Mouse (Mus musculus) forebrain, embryonic 10.5 days (tissue): ENCODE measurements around the gene Kcnip3. TPM values are rescaled to one million over a fixed set of nuclear protein-coding genes. Genes with fewer than 3 reads are reported as not detected.

Experiments used
- DNase-seq: peaks from one replicate; pipeline ENCODE4 v3.0.0-alpha.2; 2017; ENCODE audit warnings: low spot score; ENCODE audit errors: extremely low spot score
- H3K27ac ChIP-seq: fragments of 300-500 bp; sonication (generic); 2 replicates; pipeline ENCODE4 v1.5.1; 2016; ENCODE audit warnings: mild to moderate bottlenecking
- H3K27me3 ChIP-seq: fragments of 300-500 bp; sonication (generic); 2 replicates; pipeline ENCODE4 v1.6.1; 2016; ENCODE audit warnings: mild to moderate bottlenecking; ENCODE audit not compliant: poor library complexity, severe bottlenecking
- H3K36me3 ChIP-seq: fragments of 300-500 bp; sonication (generic); replicated peaks from 2 replicates; pipeline ENCODE4 v1.6.1; 2016; ENCODE audit warnings: mild to moderate bottlenecking, moderate library complexity
- H3K4me1 ChIP-seq: fragments of 300-500 bp; sonication (generic); 2 replicates; pipeline ENCODE4 v1.6.1; 2016
- H3K4me3 ChIP-seq: fragments of 300-500 bp; sonication (generic); 2 replicates; pipeline ENCODE4 v1.5.1; 2016; ENCODE audit warnings: mild to moderate bottlenecking, moderate library complexity
- H3K9me3 ChIP-seq: fragments of 300-500 bp; sonication (generic); 2 replicates; pipeline ENCODE4 v1.6.1; 2016; ENCODE audit warnings: mild to moderate bottlenecking, moderate library complexity
- WGBS: fragments of 180-500 bp; shearing (Covaris S2); methylation state at CpG from one replicate; pipeline ENCODE4 v1.1.7; 2016; 5-methylcytosine and 5-hydroxymethylcytosine counted together
- polyA plus RNA-seq: library from polyadenylated mRNA; unstranded; fragments of >200 nt; fragmentation: Nextera tagmentation; extraction: Ambion mirVana; gene quantifications from 2 replicates; pipeline ENCODE4 v1.2.1, GENCODE M21; 2016

Kcnip3 gene
- polyA plus RNA-seq, 1 experiment from 2014 or later: 2.1 TPM

- Histone ChIP-seq H3K36me3 (no peaks in the 10 kb centered on the region), H3K9me3 (no peaks in the 10 kb centered on the region), H3K4me1 (peaks cover 18% of the 10 kb centered on the region), H3K27ac (peak overlapping the region; percentile 12; the same call in 1 of the 2 replicates), H3K4me3 (no peak overlapping the region), H3K27me3 (no peaks in the 10 kb centered on the region)
- DNase-seq: no peak
- 61% methylated on average over 3 of the region's 3 CpGs for WGBS
Measured at GRCm38 (mm10) chr2:127513244-127513643, 8.7 kb downstream of the Kcnip3 start.

- WGBS: 53% methylated on average over 4 of the region's 4 CpGs
- no peaks in the 10 kb centered on the region for H3K9me3 ChIP-seq
- no peak overlapping the region for H3K4me3 ChIP-seq
- no peaks in the 10 kb centered on the region; the same call in 1 of the 2 replicates for H3K27me3 ChIP-seq
- H3K27ac ChIP-seq: peak overlapping the region; percentile 56; the same call in 1 of the 2 replicates
- H3K36me3 ChIP-seq: no peaks in the 10 kb centered on the region
- H3K4me1 ChIP-seq: peaks cover 23% of the 10 kb centered on the region
- DNase-seq: no peak
Measured at GRCm38 (mm10) chr2:127511426-127511825, 10.5 kb downstream of the Kcnip3 start.

- no peak overlapping the region for H3K27ac ChIP-seq
- WGBS: 63% methylated on average over 7 of the region's 7 CpGs
- H3K4me3 ChIP-seq: no peak overlapping the region
- H3K4me1 ChIP-seq: peaks cover 28% of the 10 kb centered on the region
- no peaks in the 10 kb centered on the region; the same call in 1 of the 2 replicates for H3K27me3 ChIP-seq
- no peak for DNase-seq
- H3K36me3 ChIP-seq: no peaks in the 10 kb centered on the region
- H3K9me3 ChIP-seq: no peaks in the 10 kb centered on the region
Measured at GRCm38 (mm10) chr2:127507967-127508660, 13.8 kb downstream of the Kcnip3 start.

- Histone ChIP-seq H3K4me3 (no peak overlapping the region), H3K27ac (no peak overlapping the region), H3K27me3 (no peaks in the 10 kb centered on the region; the same call in 1 of the 2 replicates), H3K4me1 (peaks cover 28% of the 10 kb centered on the region), H3K9me3 (no peaks in the 10 kb centered on the region), H3K36me3 (no peaks in the 10 kb centered on the region)
- peak; percentile 83 for DNase-seq
- 35% methylated on average over 7 of the region's 7 CpGs for WGBS
Measured at GRCm38 (mm10) chr2:127507077-127507774, 14.7 kb downstream of the Kcnip3 start.

- no peaks in the 10 kb centered on the region for H3K9me3 ChIP-seq
- no peaks in the 10 kb centered on the region for H3K36me3 ChIP-seq
- peaks cover 4% of the 10 kb centered on the region; the same call in 1 of the 2 replicates for H3K27me3 ChIP-seq
- H3K27ac ChIP-seq: no peak overlapping the region
- H3K4me3 ChIP-seq: no peak overlapping the region
- peaks cover 22% of the 10 kb centered on the region for H3K4me1 ChIP-seq
- 87% methylated on average over 6 of the region's 6 CpGs for WGBS
- no peak for DNase-seq
Measured at GRCm38 (mm10) chr2:127506131-127506632, 15.7 kb downstream of the Kcnip3 start.

- Histone ChIP-seq H3K4me3 (no peak overlapping the region), H3K27me3 (peaks cover 4% of the 10 kb centered on the region; the same call in 1 of the 2 replicates), H3K9me3 (no peaks in the 10 kb centered on the region), H3K27ac (no peak overlapping the region), H3K4me1 (peaks cover 15% of the 10 kb centered on the region), H3K36me3 (no peaks in the 10 kb centered on the region)
- DNase-seq: no peak
- WGBS: 81% methylated on average over 4 of the region's 4 CpGs
Measured at GRCm38 (mm10) chr2:127505196-127505595, 16.7 kb downstream of the Kcnip3 start.

GRCm38 (mm10) chr2:127503751-127504549 is 17.9 kb downstream of the Kcnip3 start:
- Histone ChIP-seq H3K9me3 (no peaks in the 10 kb centered on the region), H3K27me3 (peaks cover 4% of the 10 kb centered on the region; the same call in 1 of the 2 replicates), H3K4me3 (no peak overlapping the region), H3K27ac (no peak overlapping the region), H3K4me1 (peaks cover 15% of the 10 kb centered on the region), H3K36me3 (no peaks in the 10 kb centered on the region)
- WGBS: 65% methylated on average over 8 of the region's 8 CpGs
- DNase-seq: no peak

GRCm38 (mm10) chr2:127501061-127501460 is 20.8 kb downstream of the Kcnip3 start:
- Histone ChIP-seq H3K4me3 (no peak overlapping the region), H3K36me3 (no peaks in the 10 kb centered on the region), H3K27ac (no peak overlapping the region), H3K9me3 (no peaks in the 10 kb centered on the region), H3K27me3 (0 out of 2 replicates have a peak, but pooled peaks cover 4% of the 10 kb centered on the region), H3K4me1 (peaks cover 5% of the 10 kb centered on the region)
- peak; percentile 52 for DNase-seq
- 72% methylated on average over 7 of the region's 7 CpGs for WGBS

GRCm38 (mm10) chr2:127498750-127499149 is 23.1 kb downstream of the Kcnip3 start:
- Histone ChIP-seq H3K9me3 (no peaks in the 10 kb centered on the region), H3K27me3 (0 out of 2 replicates have a peak, but pooled peaks cover 4% of the 10 kb centered on the region), H3K4me1 (no peaks in the 10 kb centered on the region), H3K27ac (no peak overlapping the region), H3K36me3 (no peaks in the 10 kb centered on the region), H3K4me3 (no peak overlapping the region)
- DNase-seq: no peak
- 76% methylated on average over 8 of the region's 8 CpGs for WGBS

- H3K4me3 ChIP-seq: no peak overlapping the region
- 62% methylated on average over 1 of the region's 1 CpGs for WGBS
Measured at GRCm38 (mm10) chr2:127496321-127496720, 25.6 kb downstream of the Kcnip3 start.

GRCm38 (mm10) chr2:127484476-127485170 is 37.3 kb downstream of the Kcnip3 start:
- peaks cover 36% of the 10 kb centered on the region for H3K4me1 ChIP-seq
- peak overlapping the region; percentile 37 for H3K4me3 ChIP-seq
- DNase-seq: peak; percentile 54
- no peak overlapping the region for H3K27ac ChIP-seq
- H3K27me3 ChIP-seq: peaks cover 78% of the 10 kb centered on the region
- WGBS: 7% methylated on average over 19 of the region's 19 CpGs
- H3K9me3 ChIP-seq: no peaks in the 10 kb centered on the region
- no peaks in the 10 kb centered on the region for H3K36me3 ChIP-seq

More at GRCm38 (mm10) chr2:127496321-127496720, 25.6 kb downstream of the Kcnip3 start:
- Histone ChIP-seq H3K4me1 (no peaks in the 10 kb centered on the region), H3K9me3 (no peaks in the 10 kb centered on the region), H3K27ac (no peak overlapping the region), H3K36me3 (no peaks in the 10 kb centered on the region), H3K27me3 (no peaks in the 10 kb centered on the region)
- no peak for DNase-seq

- no peaks in the 10 kb centered on the region for H3K36me3 ChIP-seq
- DNase-seq: peak; percentile 24
- H3K4me1 ChIP-seq: peaks cover 36% of the 10 kb centered on the region
- 2% methylated on average over 21 of the region's 21 CpGs for WGBS
- H3K27me3 ChIP-seq: peaks cover 91% of the 10 kb centered on the region
- H3K27ac ChIP-seq: no peak overlapping the region
- H3K9me3 ChIP-seq: no peaks in the 10 kb centered on the region
- peak overlapping the region; percentile 58 for H3K4me3 ChIP-seq
Measured at GRCm38 (mm10) chr2:127483001-127483400, 38.9 kb downstream of the Kcnip3 start.
